Mouse (Mus musculus): ENCODE data around the gene D17H6S53E. TPM values are rescaled to one million over a fixed set of nuclear protein-coding genes. Genes with fewer than 3 reads are reported as not detected.

Gene D17H6S53E
- 1.8 and 2.0 TPM in 2 replicates for polyA plus RNA-seq (2012; rRNA removed)

DNA sequence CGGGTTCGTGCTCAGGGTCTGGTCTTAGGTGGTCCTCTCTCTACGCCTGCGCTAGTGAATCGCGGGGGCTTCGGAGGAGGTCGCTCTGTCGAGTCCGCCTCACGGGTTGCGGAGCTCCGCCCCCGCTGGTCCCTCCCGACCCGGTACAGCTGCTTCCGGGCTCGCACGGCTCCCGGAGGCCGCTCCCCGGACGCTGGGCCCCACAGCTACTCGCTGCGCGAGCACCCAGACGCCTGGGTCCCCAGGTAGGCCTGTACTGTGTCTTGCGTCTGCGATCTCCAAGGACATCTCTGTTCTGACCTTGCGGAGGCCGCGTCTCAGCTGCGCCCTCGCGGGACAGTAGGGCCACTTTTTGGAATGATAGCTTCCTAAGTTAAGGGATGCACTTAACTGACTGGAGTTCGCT, at the start of gene D17H6S53E:
TSS of gene D17H6S53E (plus strand) at position 168 of the 406 bp plus-strand sequence.

DNA sequence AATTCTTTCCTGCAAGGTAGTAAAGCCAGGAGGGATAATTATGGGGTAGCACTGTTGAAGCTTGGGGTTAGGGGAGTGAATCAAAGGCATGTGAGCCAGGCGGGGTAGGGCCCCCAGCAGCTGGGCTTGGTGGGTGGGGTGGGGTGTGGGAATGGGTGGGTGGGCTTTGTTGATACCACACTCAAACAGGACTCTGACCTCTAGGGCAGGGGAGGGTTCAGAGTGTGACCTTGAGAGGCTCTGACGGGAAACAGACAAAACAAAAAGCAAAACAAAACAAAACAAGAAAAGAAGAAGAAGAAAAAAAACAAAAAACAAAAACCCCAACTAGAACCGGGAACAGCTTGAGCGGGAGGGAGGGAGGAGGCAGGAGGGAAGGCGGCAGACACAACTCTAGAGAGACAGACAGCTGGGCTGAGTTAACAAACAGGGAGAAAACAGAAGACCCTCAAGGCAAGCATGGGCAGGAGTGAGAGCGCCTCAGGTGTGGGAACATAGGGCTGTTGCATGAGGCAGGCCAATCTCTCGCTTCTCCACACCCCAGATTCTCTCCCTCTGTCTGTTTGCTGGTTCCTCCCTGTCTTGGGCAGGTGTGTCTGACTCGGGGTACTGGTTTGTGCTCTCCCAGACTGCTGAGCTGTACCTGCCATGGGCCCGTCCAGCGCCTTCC, 49.5 kb upstream of the D17H6S53E start, which contains the start of gene Ly6g6e:
TSS of gene Ly6g6e (plus strand) at position 396 of the 670 bp plus-strand sequence.

DNA sequence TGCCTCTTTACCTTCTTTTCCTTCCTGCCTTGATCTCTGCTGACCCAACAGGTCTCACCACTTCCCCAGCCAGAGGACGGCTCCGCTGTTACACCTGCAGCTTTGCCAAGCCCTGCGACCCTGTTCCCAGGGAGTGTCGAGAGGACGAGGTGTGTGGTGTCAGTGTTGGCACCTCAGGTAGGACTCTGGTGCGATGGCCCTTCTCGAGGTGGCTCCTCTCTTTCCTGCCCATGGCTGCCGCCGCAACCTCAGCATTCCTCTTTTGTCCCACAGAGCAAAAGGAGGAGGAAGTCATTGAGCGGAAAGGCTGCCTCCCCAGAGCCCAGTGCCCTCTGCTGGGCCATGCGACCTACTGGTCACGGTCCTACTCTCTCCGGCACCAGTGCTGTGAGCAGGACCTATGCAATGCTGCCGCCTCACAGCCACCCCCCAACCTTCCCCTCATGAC, 48.4 kb upstream of the D17H6S53E start, which contains the start of gene Ly6g6d:
TSS of gene Ly6g6d (minus strand) at position 280 of the 448 bp plus-strand sequence.

DNA sequence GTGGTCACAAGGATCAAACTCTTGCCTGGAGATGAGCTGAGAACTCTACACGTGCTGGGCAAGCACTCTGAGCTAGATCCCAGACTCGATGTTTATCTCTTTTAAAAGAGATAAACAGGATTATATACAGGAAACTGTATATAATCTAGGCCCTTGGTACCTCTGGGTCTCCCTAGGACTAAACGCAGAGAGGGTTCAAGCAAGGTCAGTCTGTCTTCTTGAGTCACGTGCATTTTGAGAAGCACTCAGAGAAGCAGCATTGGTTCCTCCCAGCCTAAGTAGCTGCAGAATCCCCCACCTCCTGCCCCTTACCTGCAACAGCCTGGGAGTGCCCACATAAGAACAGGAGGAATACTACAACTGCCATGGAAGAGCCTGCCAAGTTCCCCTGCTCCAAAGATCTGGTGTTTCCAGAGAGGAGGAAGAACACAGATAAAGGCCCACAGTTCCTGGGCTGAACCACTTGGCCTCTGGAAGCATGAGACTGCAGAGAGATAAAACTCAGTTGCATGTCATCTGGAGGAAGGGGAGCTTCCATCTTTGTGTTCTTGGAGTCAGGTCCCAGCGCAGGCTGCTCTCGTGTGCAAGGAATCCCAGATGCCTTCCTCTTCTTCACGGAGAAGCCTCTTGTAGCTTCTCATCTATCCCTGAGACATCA, 40.8 kb upstream of the D17H6S53E start, which contains the start of gene Ly6g6f:
TSS of gene Ly6g6f (minus strand) at position 403 of the 658 bp plus-strand sequence.

DNA sequence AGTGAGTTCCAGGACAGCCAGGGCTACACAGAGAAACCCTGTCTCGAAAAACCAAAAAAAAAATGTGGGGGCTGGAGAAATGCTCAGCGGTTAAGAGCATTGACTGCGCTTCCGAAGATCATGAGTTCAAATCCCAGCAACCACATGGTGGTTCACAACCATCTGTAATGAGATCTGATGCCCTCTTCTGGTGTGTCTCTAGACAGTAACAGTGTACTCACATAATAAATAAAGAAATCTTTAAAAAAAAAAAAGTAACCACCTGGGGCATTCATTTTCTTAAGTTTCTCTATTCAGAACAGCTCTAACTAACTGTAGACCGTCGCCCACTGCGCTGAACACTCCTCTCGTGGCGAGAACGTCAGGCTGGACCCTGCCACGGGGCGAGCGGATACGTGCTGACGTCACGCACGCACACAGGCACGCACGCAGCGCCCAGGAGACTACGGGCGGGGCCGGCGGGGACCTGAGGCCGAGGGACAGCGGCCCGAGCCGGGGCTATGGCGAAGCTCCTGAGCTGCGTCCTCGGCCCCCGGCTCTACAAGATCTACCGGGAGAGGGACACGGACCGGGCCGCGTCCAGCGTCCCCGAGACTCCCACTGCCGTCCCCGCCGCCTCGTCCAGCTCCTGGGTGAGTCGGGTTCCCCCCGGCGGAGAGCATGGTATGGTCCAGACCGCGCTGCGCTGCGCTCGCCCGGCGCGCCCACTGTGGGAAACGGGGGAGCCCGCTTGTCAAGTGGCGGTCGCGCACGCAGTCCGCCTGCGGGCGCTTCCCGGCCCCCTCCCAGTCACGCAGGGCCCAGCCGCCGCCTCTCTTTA, 37.1 kb upstream of the D17H6S53E start, which contains the start of gene Abhd16a:
TSS of gene Abhd16a (plus strand) at position 439 of the 820 bp plus-strand sequence.

DNA sequence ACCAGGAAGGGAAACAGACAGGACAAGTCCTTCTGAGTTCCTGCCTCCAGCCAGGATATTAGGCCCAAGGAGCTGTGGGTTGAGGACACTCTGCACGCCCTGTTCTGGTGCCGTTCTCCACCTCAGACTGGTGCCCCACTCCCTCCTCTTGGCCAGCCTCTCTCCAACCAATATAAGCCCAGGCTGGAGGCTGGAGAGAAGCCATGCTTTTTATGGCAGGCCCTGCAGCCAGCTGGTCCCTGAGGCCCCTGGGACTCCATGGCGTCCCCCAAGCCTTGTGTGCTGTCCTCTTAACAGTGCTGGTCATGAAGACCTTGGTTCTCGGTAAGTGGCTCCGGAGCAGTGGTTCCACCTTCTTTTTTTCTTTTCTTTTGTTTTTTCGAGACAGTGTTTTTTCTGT, 18.1 kb upstream of the D17H6S53E start, which contains the start of gene Ly6g5c:
TSS of gene Ly6g5c (plus strand) at position 183 of the 400 bp plus-strand sequence.

DNA sequence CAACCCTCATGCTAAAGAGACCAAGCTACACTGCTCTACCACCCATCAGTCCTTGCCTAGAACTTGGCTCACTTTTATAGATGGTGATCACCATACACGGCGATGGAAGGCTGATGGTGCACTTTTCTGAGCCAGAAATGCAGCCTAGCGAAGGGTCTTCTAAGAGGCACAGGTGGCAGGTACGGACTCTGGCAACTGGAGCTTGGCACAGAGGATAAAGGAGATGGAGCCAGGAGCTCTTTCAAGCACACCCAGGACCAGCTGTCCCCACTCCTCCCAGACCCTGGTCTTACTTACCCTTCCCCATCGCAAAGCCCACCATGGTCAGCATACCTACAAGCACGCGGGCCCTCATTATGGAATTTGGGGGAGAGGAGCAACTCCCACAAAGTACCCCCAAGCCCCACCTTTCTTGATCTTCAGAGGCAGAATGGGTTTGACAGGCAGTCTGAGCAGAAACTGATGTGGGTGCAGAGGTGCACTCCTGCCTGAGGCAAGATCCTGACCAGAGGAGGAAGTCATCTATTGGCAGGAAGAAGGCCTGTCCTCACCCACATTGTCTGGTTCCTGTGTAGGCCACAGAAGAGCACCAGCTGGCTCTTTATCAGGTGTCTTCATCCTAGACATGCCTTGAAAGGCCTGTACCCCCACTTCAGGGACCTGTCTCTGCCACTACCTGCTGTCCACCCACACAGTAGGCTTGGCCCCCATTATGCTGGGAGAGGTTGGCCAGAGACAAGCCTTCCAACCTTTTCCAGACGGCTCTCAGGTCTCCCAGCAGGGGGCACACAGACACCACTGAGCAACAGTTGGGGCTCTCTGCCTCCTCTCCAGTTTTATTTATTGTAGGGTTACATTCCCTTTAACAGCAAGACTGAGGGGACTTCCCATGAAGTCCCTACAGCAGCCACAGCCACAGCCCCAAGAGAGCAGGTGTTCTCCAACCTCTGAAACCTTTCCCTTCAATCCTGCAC, 10.8 kb upstream of the D17H6S53E start, which contains the start of gene Ly6g5b:
TSS of gene Ly6g5b (minus strand) at position 383 of the 974 bp plus-strand sequence.

DNA sequence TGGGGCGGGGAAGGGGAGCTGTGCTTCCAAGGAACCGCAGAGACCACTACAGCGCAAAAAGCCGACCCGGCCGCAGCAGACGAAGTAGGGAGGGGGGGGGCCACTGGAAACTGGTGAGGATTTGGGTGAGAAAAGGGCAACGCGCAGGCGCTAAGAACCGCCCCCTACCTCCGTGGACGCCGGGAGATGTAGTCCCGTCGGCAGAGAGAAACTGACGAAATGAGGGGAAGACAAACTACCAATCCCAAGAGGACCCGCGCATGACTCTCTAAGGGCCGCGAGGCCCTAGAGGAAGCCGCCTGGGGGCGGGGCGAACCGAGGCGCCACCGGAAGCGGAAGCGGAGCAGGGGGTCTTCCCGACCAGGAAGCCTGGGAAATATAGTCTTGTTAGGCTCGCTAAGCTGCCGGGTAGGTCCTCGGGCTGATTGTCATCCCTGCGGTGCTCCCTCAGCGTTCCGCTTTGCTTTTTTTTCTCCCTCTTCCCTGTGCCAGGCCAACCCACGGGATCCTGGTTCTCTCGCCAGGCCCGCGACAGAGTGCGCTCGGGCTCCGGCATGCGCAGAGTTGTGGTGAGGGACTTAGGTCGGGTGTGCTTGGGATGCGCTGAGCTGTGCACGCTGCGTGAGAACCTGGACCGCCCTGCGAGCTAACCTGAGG, 4.9 kb upstream of the D17H6S53E start, which contains the start of gene Gpank1:
TSS of gene Gpank1 (plus strand) at position 313 of the 657 bp plus-strand sequence.

DNA sequence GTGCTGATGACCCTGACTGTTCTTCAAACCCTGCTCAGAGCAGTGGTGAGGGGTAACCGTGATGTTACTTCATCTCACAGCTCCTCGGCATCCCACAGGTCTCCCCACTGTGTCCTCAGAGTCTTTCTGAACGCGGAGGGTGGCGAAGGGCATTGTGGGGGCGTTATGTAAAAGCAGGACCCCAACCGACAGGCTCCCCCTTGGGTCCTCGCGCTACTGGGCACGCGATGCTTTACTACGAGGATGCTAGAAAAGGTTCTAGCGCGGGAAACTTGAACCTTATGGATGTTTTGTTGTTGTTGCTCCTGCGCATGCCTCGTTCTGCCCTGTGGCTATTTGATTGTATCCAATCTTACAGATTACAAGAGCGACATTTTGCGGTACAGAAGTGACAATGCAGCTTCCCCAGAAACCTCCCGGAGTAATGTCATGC, 4.3 kb upstream of the D17H6S53E start, which contains the start of gene Csnk2b:
TSS of gene Csnk2b (minus strand) at position 183 of the 433 bp plus-strand sequence.

GRCm38 (mm10) chr17:35131500-35132173, 5.5 kb downstream of the D17H6S53E start, which contains the start of gene Apom:
Gene Apom (minus strand): TSS chr17:35132050.

GRCm38 (mm10) chr17:35134801-35135590, 8.8 kb downstream of the D17H6S53E start, which contains the start of gene Bag6:
Gene Bag6 (plus strand): TSS chr17:35135178.

DNA sequence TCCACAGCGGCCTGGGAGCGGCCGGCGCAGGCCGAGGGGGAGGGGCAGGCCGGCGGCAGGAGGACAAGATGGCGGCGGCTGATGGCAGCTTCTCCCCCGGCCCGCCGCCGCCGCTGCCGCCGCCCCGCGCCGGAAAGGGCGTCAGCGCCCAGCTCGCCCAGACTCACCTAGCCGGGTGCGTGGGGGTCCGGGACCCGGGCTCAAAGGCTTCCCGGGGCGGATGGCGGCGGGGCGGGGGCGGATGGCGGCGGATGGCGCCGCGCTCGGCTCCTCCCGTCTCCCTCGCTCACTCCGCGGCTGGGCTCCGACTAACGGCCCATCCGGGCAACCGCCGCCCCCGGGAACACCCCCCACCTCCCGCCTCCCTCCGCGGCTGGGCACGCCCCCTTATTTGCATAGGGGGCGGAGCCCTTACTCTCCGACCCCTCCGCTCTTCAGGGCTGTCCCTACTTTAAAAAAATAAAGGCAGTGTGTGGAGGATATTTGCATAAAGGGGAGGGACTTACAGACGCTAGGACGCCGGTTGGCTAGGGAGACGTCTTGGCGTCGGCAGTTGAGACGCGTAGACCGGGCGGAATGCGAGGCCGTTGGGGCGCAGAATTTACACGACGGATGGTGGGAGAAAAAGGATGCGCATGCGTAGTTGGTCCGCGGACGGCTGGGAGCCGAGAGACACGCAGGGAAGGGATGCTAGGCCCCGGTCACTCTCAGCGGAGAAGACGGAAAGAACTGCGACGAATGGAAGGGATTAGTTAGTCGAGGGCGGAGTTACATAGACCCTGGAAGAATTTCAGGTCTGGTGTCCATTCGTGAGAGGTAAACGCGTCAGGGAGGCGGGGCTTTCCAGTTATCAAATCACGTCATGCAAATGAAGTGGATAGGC, 38.6 kb downstream of the D17H6S53E start, which contains the start of gene Prrc2a:
TSS of gene Prrc2a (minus strand) at position 330 of the 883 bp plus-strand sequence.

DNA sequence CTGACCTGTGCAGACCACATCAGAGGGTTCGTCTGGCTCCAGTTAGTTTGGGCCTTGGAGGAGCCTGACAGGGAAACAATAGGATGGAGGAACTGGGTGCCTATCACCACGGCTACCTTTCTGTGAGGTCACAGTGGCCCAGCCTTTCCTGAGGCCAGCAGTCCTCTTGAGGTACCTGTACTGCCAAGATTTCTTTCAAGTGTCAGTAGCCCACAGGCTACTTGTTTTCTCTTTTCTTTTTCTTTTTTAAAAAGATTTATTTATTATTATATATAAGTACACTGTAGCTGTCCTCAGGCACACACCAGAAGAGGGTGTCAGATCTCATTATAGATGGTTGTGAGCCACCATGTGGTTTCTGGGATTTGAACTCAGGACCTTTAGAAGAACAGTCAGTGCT, 49.8 kb downstream of the D17H6S53E start, which contains the start of gene Aif1:
TSS of gene Aif1 (minus strand) at position 101 of the 400 bp plus-strand sequence.

